Mouse (Mus musculus) embryonic stem cell, embryonic (primary cell): Measurements from ENCODE around the gene Hist1h4d.
"Not testable (repeated sequence)": the region's sequence is repeated elsewhere in the genome, so short reads cannot be mapped to it uniquely, and the experiment has no call there.

Experiments
- CTCF ChIA-PET, 4 experiments: fragments of 300-600 bp in 2 of 4; fragments of 350-600 bp in 2 of 4; sonication (Branson Sonifier 250); formaldehyde crosslinking; loops; one replicate each; lab custom pipeline; 2022; ENCODE audit warnings: inconsistent platforms in 2 of 4; lab: Charles Lee
- POLR2A ChIA-PET, 4 experiments: fragments of 300-600 bp in 2 of 4; fragments of 350-600 bp in 2 of 4; sonication (Branson Sonifier 250); formaldehyde crosslinking; loops; one replicate each; lab custom pipeline; 2022; ENCODE audit warnings: antibody characterized with exemption in 4 of 4, inconsistent platforms in 1 of 4; lab: Charles Lee

Hist1h4d gene

GRCm38 (mm10) chr13:23575864-23576313 lies 5.5 kb upstream of the Hist1h4d start:
- CTCF ChIA-PET: not testable (repeated sequence)
- POLR2A ChIA-PET: interaction anchor here (0.6 to 28.3 kb wide), 62 partner anchors 8 to 1822 kb away, joined by 3 to 794 read pairs (median 5); partner anchors contain the start of genes Hist1h2ac (in 3 of the 4), Hist1h2bc (in 3 of the 4), Hist1h1d (in 2 of the 4) and Hist1h2ab (in 2 of the 4)

GRCm38 (mm10) chr13:23576351-23576881 lies 5.0 kb upstream of the Hist1h4d start:
- POLR2A ChIA-PET: interaction anchor here (0.6 to 28.3 kb wide), 67 partner anchors 8 to 1823 kb away, joined by 3 to 794 read pairs (median 5); partner anchors contain the start of genes Hist1h2ac (in 3 of the 4), Hist1h2bc (in 3 of the 4), Hist1h1d (in 2 of the 4) and Hist1h2ab (in 2 of the 4)
- CTCF ChIA-PET: no interaction called here

- ChIA-PET POLR2A (interaction anchor here (0.6 to 28.3 kb wide), 59 partner anchors 7 to 1823 kb away, joined by 3 to 794 read pairs (median 5); partner anchors contain the start of genes Hist1h2ac (in 3 of the 4), Hist1h2bc (in 3 of the 4), Hist1h1a (in 2 of the 4) and Hist1h1d (in 2 of the 4)), CTCF (no interaction called here)
Observed at GRCm38 (mm10) chr13:23576906-23577639, 4.3 kb upstream of the Hist1h4d start.

GRCm38 (mm10) chr13:23577835-23578234 lies 3.6 kb upstream of the Hist1h4d start:
- POLR2A ChIA-PET: interaction anchor here in 3 of 4 experiments (0.7 to 28.3 kb wide), 19 partner anchors 7 to 186 kb away, joined by 3 to 794 read pairs (median 19); partner anchors contain the start of genes Hist1h1d (in 2 of the 3), Hist1h2ab (in 2 of the 3), Hist1h2ac (in 2 of the 3) and Hist1h2af (in 2 of the 3)
- CTCF ChIA-PET: no interaction called here

- ChIA-PET POLR2A (interaction anchor here (0.5 to 29.6 kb wide), 130 partner anchors 2 to 1865 kb away, joined by 3 to 794 read pairs (median 6); partner anchors contain the start of genes Hist1h1e (in 4 of the 4), Hist1h2ac (in 4 of the 4), Hist1h2ae (in 4 of the 4) and Hist1h2bc (in 4 of the 4)), CTCF (interaction anchor here in 3 of 4 experiments (0.6 to 1.8 kb wide), 3 partner anchors 12 to 181 kb away, joined by 3 to 7 read pairs (median 4); no protein-coding TSS in a partner anchor)
Observed at GRCm38 (mm10) chr13:23582219-23583056, 1.0 kb downstream of the Hist1h4d start.

- POLR2A ChIA-PET: interaction anchor here (0.6 to 29.6 kb wide), 81 partner anchors 3 to 1862 kb away, joined by 3 to 794 read pairs (median 19); partner anchors contain the start of genes Hist1h1e (in 4 of the 4), Hist1h2ac (in 4 of the 4), Hist1h2ae (in 4 of the 4) and Hist1h2bc (in 4 of the 4)
Observed at GRCm38 (mm10) chr13:23583387-23584068, 2.1 kb downstream of the Hist1h4d start.

GRCm38 (mm10) chr13:23584331-23584730 lies 2.9 kb downstream of the Hist1h4d start:
- ChIA-PET POLR2A (interaction anchor here (0.6 to 29.6 kb wide), 89 partner anchors 4 to 1832 kb away, joined by 3 to 794 read pairs (median 11); partner anchors contain the start of genes Hist1h2ac (in 4 of the 4), Hist1h2ae (in 4 of the 4), Hist1h2bc (in 4 of the 4) and Hist1h2bg (in 4 of the 4)), CTCF (interaction anchor here in 2 of 4 experiments (1.0 to 1.1 kb wide), 3 partner anchors 9 to 183 kb away, joined by 3 to 4 read pairs (median 3); no protein-coding TSS in a partner anchor)

More at GRCm38 (mm10) chr13:23583387-23584068, 2.1 kb downstream of the Hist1h4d start:
- CTCF ChIA-PET: no interaction called here

GRCm38 (mm10) chr13:23585029-23585441 lies 3.6 kb downstream of the Hist1h4d start:
- POLR2A ChIA-PET: interaction anchor here (0.6 to 29.6 kb wide), 103 partner anchors 4 to 1833 kb away, joined by 3 to 794 read pairs (median 9); partner anchors contain the start of genes Hist1h2ac (in 4 of the 4), Hist1h2ae (in 4 of the 4), Hist1h2bc (in 4 of the 4) and Hist1h2bg (in 4 of the 4)
- CTCF ChIA-PET: interaction anchor here in 2 of 4 experiments (1.0 to 1.1 kb wide), 3 partner anchors 9 to 183 kb away, joined by 3 to 4 read pairs (median 3); no protein-coding TSS in a partner anchor

- ChIA-PET CTCF (interaction anchor here in 3 of 4 experiments (0.6 to 1.1 kb wide), 4 partner anchors 8 to 184 kb away, joined by 3 to 9 read pairs (median 4); no protein-coding TSS in a partner anchor), POLR2A (interaction anchor here (0.6 to 29.6 kb wide), 117 partner anchors 5 to 1864 kb away, joined by 3 to 794 read pairs (median 8); partner anchors contain the start of genes Hist1h2ac (in 4 of the 4), Hist1h2ae (in 4 of the 4), Hist1h2af (in 4 of the 4) and Hist1h2bc (in 4 of the 4))
Observed at GRCm38 (mm10) chr13:23585442-23586098, 4.2 kb downstream of the Hist1h4d start.

GRCm38 (mm10) chr13:23586099-23586939 lies 4.9 kb downstream of the Hist1h4d start:
- POLR2A ChIA-PET: interaction anchor here (0.6 to 29.6 kb wide), 106 partner anchors 6 to 1865 kb away, joined by 3 to 794 read pairs (median 7); partner anchors contain the start of genes Hist1h2ac (in 4 of the 4), Hist1h2ae (in 4 of the 4), Hist1h2af (in 4 of the 4) and Hist1h2bc (in 4 of the 4)

GRCm38 (mm10) chr13:23586940-23587225 lies 5.5 kb downstream of the Hist1h4d start:
- ChIA-PET POLR2A (interaction anchor here (0.6 to 29.6 kb wide), 71 partner anchors 6 to 1806 kb away, joined by 3 to 794 read pairs (median 14); partner anchors contain the start of genes Hist1h2ae (in 4 of the 4), Hist1h2bg (in 4 of the 4), Hist1h1e (in 3 of the 4) and Hist1h2ac (in 3 of the 4)), CTCF (interaction anchor here in 3 of 4 experiments (0.5 to 1.5 kb wide), 3 partner anchors 11 to 185 kb away, joined by 3 read pairs; no protein-coding TSS in a partner anchor)

More at GRCm38 (mm10) chr13:23586099-23586939, 4.9 kb downstream of the Hist1h4d start:
- CTCF ChIA-PET: interaction anchor here in 3 of 4 experiments (0.5 to 1.5 kb wide), 4 partner anchors 11 to 185 kb away, joined by 3 to 9 read pairs (median 3); no protein-coding TSS in a partner anchor

- CTCF ChIA-PET: no interaction called here
- POLR2A ChIA-PET: interaction anchor here (0.7 to 29.6 kb wide), 22 partner anchors 2 to 165 kb away, joined by 3 to 794 read pairs (median 6); partner anchors contain the start of genes Hist1h4d (in 4 of the 4), Hist1h1e (in 2 of the 4), Hist1h2ac (in 2 of the 4) and Hist1h2ae (in 2 of the 4)
Observed at GRCm38 (mm10) chr13:23591206-23591605, 9.8 kb downstream of the Hist1h4d start.

GRCm38 (mm10) chr13:23591886-23592285 lies 10.5 kb downstream of the Hist1h4d start:
- POLR2A ChIA-PET: interaction anchor here in 3 of 4 experiments (0.7 to 29.6 kb wide), 21 partner anchors 2 to 166 kb away, joined by 3 to 794 read pairs (median 7); partner anchors contain the start of genes Hist1h4d (in 3 of the 3), Hist1h4f (in 3 of the 3), Hist1h1e (in 2 of the 3) and Hist1h2ac (in 2 of the 3)
- CTCF ChIA-PET: not testable (repeated sequence)

- ChIA-PET CTCF (no interaction called here), POLR2A (interaction anchor here in 3 of 4 experiments (0.7 to 29.6 kb wide), 18 partner anchors 10 to 105 kb away, joined by 3 to 794 read pairs (median 16); partner anchors contain the start of genes Hist1h4d (in 3 of the 3), Hist1h4f (in 3 of the 3), Hist1h1e (in 2 of the 3) and Hist1h2ac (in 2 of the 3))
Observed at GRCm38 (mm10) chr13:23592614-23593013, 11.2 kb downstream of the Hist1h4d start.
